Mouse (Mus musculus): ENCODE results near the gene Mpz. TPM values are rescaled to one million over a fixed set of nuclear protein-coding genes. Genes with fewer than 3 reads are reported as not detected.

Gene Mpz
- polyA plus RNA-seq, 1 experiment = 0.28 TPM

GRCm38 (mm10) chr1:171169913-171170312 is 19.4 kb downstream of the Mpz start:
- TF ChIP-seq POLR2A (IDR thresholded peaks at IDR 0.05; ENCODE audit: low read depth, low read length) (no peak), CTCF (IDR thresholded peaks at IDR 0.05; ENCODE audit: extremely low read depth, insufficient read length, insufficient replicate concordance, low read depth, low read length) (no peak)
- 10% methylated on average over 3 of the region's 3 CpGs for WGBS
- no peaks in the 10 kb centered on the region for H3K36me3 ChIP-seq (ENCODE audit: control insufficient read depth, insufficient read depth, low read length)
- H3K27ac ChIP-seq (ENCODE audit: insufficient read depth, low read depth, low read length) = peak overlapping the region; percentile 94
- no peak overlapping the region for H3K4me3 ChIP-seq (ENCODE audit: low read depth, low read length)
- H3K4me1 ChIP-seq (ENCODE audit: control insufficient read depth, insufficient read depth, insufficient read length, low read length) = peaks cover 18% of the 10 kb centered on the region
- H3K27me3 ChIP-seq (ENCODE audit: control insufficient read depth, insufficient read depth, low read length) = no peaks in the 10 kb centered on the region

- TF ChIP-seq POLR2A (IDR thresholded peaks at IDR 0.05; ENCODE audit: low read depth, low read length) = no peak
- no peak for TF ChIP-seq CTCF (IDR thresholded peaks at IDR 0.05; ENCODE audit: extremely low read depth, insufficient read length, insufficient replicate concordance, low read depth, low read length)
- WGBS = 31% methylated on average over 3 of the region's 3 CpGs
- Histone ChIP-seq H3K4me3 (ENCODE audit: low read depth, low read length) (no peak overlapping the region), H3K27me3 (ENCODE audit: control insufficient read depth, insufficient read depth, low read length) (no peaks in the 10 kb centered on the region), H3K36me3 (ENCODE audit: control insufficient read depth, insufficient read depth, low read length) (no peaks in the 10 kb centered on the region), H3K4me1 (ENCODE audit: control insufficient read depth, insufficient read depth, insufficient read length, low read length) (peaks cover 18% of the 10 kb centered on the region), H3K27ac (ENCODE audit: insufficient read depth, low read depth, low read length) (peak overlapping the region; percentile 89)
These were observed 20.6 kb downstream of the Mpz start for GRCm38 (mm10) chr1:171171138-171171537.

GRCm38 (mm10) chr1:171172779-171173178 is 22.3 kb downstream of the Mpz start:
- Histone ChIP-seq H3K36me3 (ENCODE audit: control insufficient read depth, insufficient read depth, low read length) (no peaks in the 10 kb centered on the region), H3K4me3 (ENCODE audit: low read depth, low read length) (no peak overlapping the region), H3K27ac (ENCODE audit: insufficient read depth, low read depth, low read length) (no peak overlapping the region), H3K4me1 (ENCODE audit: control insufficient read depth, insufficient read depth, insufficient read length, low read length) (peaks cover 18% of the 10 kb centered on the region), H3K27me3 (ENCODE audit: control insufficient read depth, insufficient read depth, low read length) (no peaks in the 10 kb centered on the region)
- WGBS = 97% methylated on average over 8 of the region's 8 CpGs
- no peak for TF ChIP-seq CTCF (IDR thresholded peaks at IDR 0.05; ENCODE audit: extremely low read depth, insufficient read length, insufficient replicate concordance, low read depth, low read length)
- no peak for TF ChIP-seq POLR2A (IDR thresholded peaks at IDR 0.05; ENCODE audit: low read depth, low read length)

GRCm38 (mm10) chr1:171179487-171180171 is 29.1 kb downstream of the Mpz start:
- 55% methylated on average over 5 of the region's 5 CpGs for WGBS

GRCm38 (mm10) chr1:171183025-171183424 is 32.5 kb downstream of the Mpz start:
- TF ChIP-seq CTCF (IDR thresholded peaks at IDR 0.05; ENCODE audit: extremely low read depth, insufficient read length, insufficient replicate concordance, low read depth, low read length) (no peak), POLR2A (IDR thresholded peaks at IDR 0.05; ENCODE audit: low read depth, low read length) (no peak)
- Histone ChIP-seq H3K27me3 (ENCODE audit: control insufficient read depth, insufficient read depth, low read length) (no peaks in the 10 kb centered on the region), H3K4me3 (ENCODE audit: low read depth, low read length) (no peak overlapping the region), H3K27ac (ENCODE audit: insufficient read depth, low read depth, low read length) (no peak overlapping the region), H3K36me3 (ENCODE audit: control insufficient read depth, insufficient read depth, low read length) (no peaks in the 10 kb centered on the region), H3K4me1 (ENCODE audit: control insufficient read depth, insufficient read depth, insufficient read length, low read length) (peaks cover 8% of the 10 kb centered on the region; the same call in 1 of the 2 replicates)
- WGBS = 91% methylated on average over 3 of the region's 3 CpGs

More at GRCm38 (mm10) chr1:171179487-171180171, 29.1 kb downstream of the Mpz start:
- H3K4me1 ChIP-seq (ENCODE audit: control insufficient read depth, insufficient read depth, insufficient read length, low read length) = peaks cover 7% of the 10 kb centered on the region; the same call in 1 of the 2 replicates
- H3K36me3 ChIP-seq (ENCODE audit: control insufficient read depth, insufficient read depth, low read length) = no peaks in the 10 kb centered on the region
- TF ChIP-seq CTCF (IDR thresholded peaks at IDR 0.05; ENCODE audit: extremely low read depth, insufficient read length, insufficient replicate concordance, low read depth, low read length) (no peak), POLR2A (IDR thresholded peaks at IDR 0.05; ENCODE audit: low read depth, low read length) (no peak)
- H3K27ac ChIP-seq (ENCODE audit: insufficient read depth, low read depth, low read length) = no peak overlapping the region
- H3K4me3 ChIP-seq (ENCODE audit: low read depth, low read length) = no peak overlapping the region
- no peaks in the 10 kb centered on the region for H3K27me3 ChIP-seq (ENCODE audit: control insufficient read depth, insufficient read depth, low read length)

GRCm38 (mm10) chr1:171183620-171184019 is 33.1 kb downstream of the Mpz start:
- WGBS = 58% methylated on average over 3 of the region's 3 CpGs
- no peaks in the 10 kb centered on the region for H3K27me3 ChIP-seq (ENCODE audit: control insufficient read depth, insufficient read depth, low read length)
- peaks cover 8% of the 10 kb centered on the region; the same call in 1 of the 2 replicates for H3K4me1 ChIP-seq (ENCODE audit: control insufficient read depth, insufficient read depth, insufficient read length, low read length)
- no peaks in the 10 kb centered on the region for H3K36me3 ChIP-seq (ENCODE audit: control insufficient read depth, insufficient read depth, low read length)
- no peak overlapping the region for H3K27ac ChIP-seq (ENCODE audit: insufficient read depth, low read depth, low read length)
- TF ChIP-seq POLR2A (IDR thresholded peaks at IDR 0.05; ENCODE audit: low read depth, low read length) (no peak), CTCF (IDR thresholded peaks at IDR 0.05; ENCODE audit: extremely low read depth, insufficient read length, insufficient replicate concordance, low read depth, low read length) (no peak)
- no peak overlapping the region for H3K4me3 ChIP-seq (ENCODE audit: low read depth, low read length)

GRCm38 (mm10) chr1:171184314-171184713 is 33.8 kb downstream of the Mpz start:
- H3K4me1 ChIP-seq (ENCODE audit: control insufficient read depth, insufficient read depth, insufficient read length, low read length) = peaks cover 8% of the 10 kb centered on the region; the same call in 1 of the 2 replicates
- WGBS = 8% methylated on average over 7 of the region's 7 CpGs
- no peak for TF ChIP-seq POLR2A (IDR thresholded peaks at IDR 0.05; ENCODE audit: low read depth, low read length)
- peak; percentile 32; the same call in 1 of the 2 replicates for TF ChIP-seq CTCF (IDR thresholded peaks at IDR 0.05; ENCODE audit: extremely low read depth, insufficient read length, insufficient replicate concordance, low read depth, low read length)
- no peak overlapping the region for H3K4me3 ChIP-seq (ENCODE audit: low read depth, low read length)
- H3K27me3 ChIP-seq (ENCODE audit: control insufficient read depth, insufficient read depth, low read length) = no peaks in the 10 kb centered on the region
- no peaks in the 10 kb centered on the region for H3K36me3 ChIP-seq (ENCODE audit: control insufficient read depth, insufficient read depth, low read length)
- H3K27ac ChIP-seq (ENCODE audit: insufficient read depth, low read depth, low read length) = peak overlapping the region; percentile 37
